Mouse (Mus musculus) G1E (cell line): Measurements from ENCODE around the gene Ephx4.

Experiments
- CTCF ChIP-seq: IDR thresholded peaks from 2 replicates; pipeline ENCODE4 v1.5.1; 2012; ENCODE audit warnings: low read depth, low read length, inconsistent platforms, mixed read lengths
- GATA2 ChIP-seq: IDR thresholded peaks from 2 replicates; pipeline ENCODE4 v1.6.1; 2012; ENCODE audit warnings: low read depth, low read length, inconsistent platforms, borderline replicate concordance
- POLR2AphosphoS5 ChIP-seq: IDR thresholded peaks from 2 replicates; pipeline ENCODE4 v1.6.1; 2012; ENCODE audit warnings: low read depth, low read length, inconsistent platforms; ENCODE audit not compliant: insufficient replicate concordance
- TAL1 ChIP-seq: conservative IDR thresholded peaks from 2 replicates; pipeline ENCODE4 v1.6.1; 2012; ENCODE audit warnings: low read depth, low read length, inconsistent platforms, mixed read lengths

- TF ChIP-seq POLR2AphosphoS5 (no peak), GATA2 (no peak), CTCF (no peak), TAL1 (no peak)
These were observed 743 bp downstream of the Ephx4 start for GRCm38 (mm10) chr5:107403011-107403946.
